Mouse (Mus musculus) myocyte (in vitro differentiated cells): ENCODE measurements around the gene Dido1.

Source experiments
- CEBPB ChIP-seq: IDR thresholded peaks from 2 replicates; pipeline ENCODE4 v1.6.1; 2011; ENCODE audit warnings: mild to moderate bottlenecking, moderate library complexity; ENCODE audit not compliant: poor library complexity, insufficient read depth, severe bottlenecking
- E2F4 ChIP-seq: IDR thresholded peaks from one replicate; pipeline ENCODE4 v1.6.1; 2011; ENCODE audit warnings: mild to moderate bottlenecking, control low read depth, moderate library complexity; ENCODE audit not compliant: insufficient read depth
- MAX ChIP-seq: IDR thresholded peaks from one replicate; pipeline ENCODE4 v1.6.1; 2011; ENCODE audit warnings: low read depth, mild to moderate bottlenecking, control low read depth
- MYOD1 ChIP-seq, 3 experiments: IDR thresholded peaks; one replicate each; pipeline ENCODE4 v1.6.1; 2011; ENCODE audit warnings: control low read depth in 2 of 3, low read depth in 2 of 3, mild to moderate bottlenecking in 2 of 3, moderate library complexity in 1 of 3; ENCODE audit not compliant: insufficient read length in 2 of 3, control insufficient read depth in 1 of 3
- MYOG ChIP-seq, 3 experiments: IDR thresholded peaks; one replicate each; pipeline ENCODE4 v1.6.1; 2011; ENCODE audit warnings: control low read depth in 2 of 3, low read depth in 2 of 3, mild to moderate bottlenecking in 2 of 3; ENCODE audit not compliant: insufficient read length in 2 of 3, control insufficient read depth in 1 of 3, insufficient read depth in 1 of 3
- POLR2A ChIP-seq: IDR thresholded peaks from one replicate; pipeline ENCODE4 v1.6.1; 2011; ENCODE audit warnings: low read depth, mild to moderate bottlenecking, control low read depth, moderate library complexity; ENCODE audit not compliant: insufficient read length
- POLR2AphosphoS2 ChIP-seq: IDR thresholded peaks from one replicate; pipeline ENCODE4 v1.6.1; 2011; ENCODE audit warnings: low read depth, control low read depth; ENCODE audit not compliant: insufficient read length
- REST ChIP-seq: IDR thresholded peaks from one replicate; pipeline ENCODE4 v1.6.1; 2011; ENCODE audit warnings: mild to moderate bottlenecking, control low read depth, moderate library complexity; ENCODE audit not compliant: insufficient read depth, insufficient read length
- SRF ChIP-seq: IDR thresholded peaks from one replicate; pipeline ENCODE4 v1.6.1; 2011; ENCODE audit warnings: low read depth; ENCODE audit not compliant: control insufficient read depth, insufficient read length
- TCF12 ChIP-seq: IDR thresholded peaks from one replicate; pipeline ENCODE4 v1.6.1; 2011; ENCODE audit warnings: mild to moderate bottlenecking, control low read depth; ENCODE audit not compliant: poor library complexity, insufficient read depth, severe bottlenecking
- TCF3 ChIP-seq: IDR thresholded peaks from one replicate; pipeline ENCODE4 v1.6.1; 2011; ENCODE audit warnings: low read depth, control low read depth; ENCODE audit not compliant: insufficient read length
- USF1 ChIP-seq: IDR thresholded peaks from one replicate; pipeline ENCODE4 v1.6.1; 2011; ENCODE audit warnings: low read depth, mild to moderate bottlenecking, control low read depth, moderate library complexity

DNA sequence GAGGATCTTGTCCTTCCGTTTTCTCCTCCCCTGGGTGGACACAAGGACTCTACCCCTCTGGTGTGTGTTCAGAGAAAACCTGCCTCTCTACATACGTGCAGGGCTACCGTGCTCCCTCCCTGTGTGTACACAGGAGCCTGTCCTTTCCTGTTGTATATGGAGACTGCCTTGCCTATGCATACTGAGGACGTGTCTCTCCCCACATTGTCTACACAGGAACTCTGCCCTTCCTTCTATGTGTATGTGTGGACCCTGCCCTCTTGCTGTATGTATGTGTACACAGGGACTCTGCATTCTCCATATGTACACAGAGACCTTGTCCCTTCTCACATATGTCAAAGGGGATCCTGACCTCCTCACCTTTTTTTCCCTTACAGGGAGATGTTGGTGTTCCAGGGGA, 99.5 kb downstream of the Dido1 start:
- no peak for TF ChIP-seq E2F4
- no peak for TF ChIP-seq POLR2A
- no peak for TF ChIP-seq MAX
- TF ChIP-seq TCF3 = no peak
- TF ChIP-seq TCF12 = no peak
- no peak for TF ChIP-seq POLR2AphosphoS2
- TF ChIP-seq USF1 = no peak
- no peak for TF ChIP-seq REST
- TF ChIP-seq MYOG (IDR thresholded peaks at IDR 0.05; ENCODE audit: control insufficient read depth in 1 of 3, insufficient read depth in 1 of 3, insufficient read length in 2 of 3, low read depth in 2 of 3) = no peak
- no peak for TF ChIP-seq MYOD1 (IDR thresholded peaks at IDR 0.05; ENCODE audit: control insufficient read depth in 1 of 3, insufficient read length in 2 of 3, low read depth in 2 of 3)
- TF ChIP-seq CEBPB = no peak
- TF ChIP-seq SRF = no peak
